Mouse (Mus musculus) ES-Bruce4 (cell line): ENCODE data around the gene Kcnk4. TPM values are rescaled to one million over a fixed set of nuclear protein-coding genes. Genes with fewer than 3 reads are reported as not detected.

ENCODE experiments used
- H3K27ac ChIP-seq: 2 replicates; pipeline ENCODE4 v1.5.1; 2012; ENCODE audit warnings: low read length, inconsistent platforms; ENCODE audit not compliant: insufficient read depth
- H3K27me3 ChIP-seq: 2 replicates; pipeline ENCODE4 v1.6.1; 2012; ENCODE audit warnings: mild to moderate bottlenecking, low read length, inconsistent platforms; ENCODE audit not compliant: control insufficient read depth, poor library complexity, insufficient read depth, severe bottlenecking
- H3K36me3 ChIP-seq: 2 replicates; pipeline ENCODE4 v1.6.1; 2012; ENCODE audit warnings: inconsistent platforms, mild to moderate bottlenecking, low read length, moderate library complexity; ENCODE audit not compliant: control insufficient read depth, poor library complexity, insufficient read depth, severe bottlenecking
- H3K4me1 ChIP-seq: one replicate; pipeline ENCODE4 v1.8.1; 2011; ENCODE audit warnings: low read length; ENCODE audit not compliant: control insufficient read depth, insufficient read depth
- H3K4me3 ChIP-seq: 2 replicates; pipeline ENCODE4 v1.5.1; 2011; ENCODE audit warnings: low read depth, mild to moderate bottlenecking, low read length
- H3K9ac ChIP-seq: 2 replicates; pipeline ENCODE4 v1.6.1; 2012; ENCODE audit warnings: low read depth, mild to moderate bottlenecking, inconsistent platforms; ENCODE audit not compliant: poor library complexity, severe bottlenecking
- H3K9me3 ChIP-seq: replicated peaks from 2 replicates; pipeline ENCODE4 v1.6.1; 2012; ENCODE audit warnings: mild to moderate bottlenecking, low read length, inconsistent platforms; ENCODE audit not compliant: control insufficient read depth, poor library complexity, insufficient read depth, severe bottlenecking
- CTCF ChIP-seq: IDR thresholded peaks from one replicate; pipeline ENCODE4 v1.8.1; 2011; ENCODE audit warnings: low read depth, low read length
- EP300 ChIP-seq: IDR thresholded peaks from 2 replicates; pipeline ENCODE4 v1.6.1; 2011; ENCODE audit warnings: low read depth, low read length; ENCODE audit not compliant: insufficient read depth
- POLR2A ChIP-seq: IDR thresholded peaks from one replicate; pipeline ENCODE4 v1.8.1; 2011; ENCODE audit warnings: low read length; ENCODE audit not compliant: insufficient read depth
- polyA plus RNA-seq: library from polyadenylated mRNA; stranded (reverse); fragments of >200 nt; gene quantifications from 2 replicates; pipeline ENCODE4 v1.2.4, GENCODE M21; 2011; ENCODE audit warnings: low read depth; ENCODE audit not compliant: missing spikeins, insufficient read depth, insufficient read length

Kcnk4 gene
- polyA plus RNA-seq, 1 experiment, result not detected

GRCm38 (mm10) chr19:6932018-6932417, 2.3 kb downstream of the Kcnk4 start:
- no peak overlapping the region for H3K9ac ChIP-seq
- H3K36me3 ChIP-seq, result no peaks in the 10 kb centered on the region
- no peak overlapping the region for H3K4me3 ChIP-seq
- H3K27me3 ChIP-seq, result no peaks in the 10 kb centered on the region
- H3K4me1 ChIP-seq, result peaks cover 2% of the 10 kb centered on the region
- H3K9me3 ChIP-seq, result no peaks in the 10 kb centered on the region
- H3K27ac ChIP-seq, result no peak overlapping the region
- TF ChIP-seq POLR2A, result no peak
- no peak for TF ChIP-seq CTCF
- no peak for TF ChIP-seq EP300

- peaks cover 2% of the 10 kb centered on the region for H3K4me1 ChIP-seq
- no peaks in the 10 kb centered on the region for H3K9me3 ChIP-seq
- H3K4me3 ChIP-seq, result no peak overlapping the region
- H3K27ac ChIP-seq, result no peak overlapping the region
- no peaks in the 10 kb centered on the region for H3K36me3 ChIP-seq
- no peak overlapping the region for H3K9ac ChIP-seq
- TF ChIP-seq EP300 (no peak), POLR2A (no peak), CTCF (no peak)
- H3K27me3 ChIP-seq, result no peaks in the 10 kb centered on the region
Observed at GRCm38 (mm10) chr19:6931002-6931401, 3.3 kb downstream of the Kcnk4 start.

- H3K9ac ChIP-seq, result no peak overlapping the region
- no peak overlapping the region for H3K4me3 ChIP-seq
- H3K9me3 ChIP-seq, result no peaks in the 10 kb centered on the region
- TF ChIP-seq POLR2A (no peak), CTCF (no peak), EP300 (no peak)
- H3K36me3 ChIP-seq, result no peaks in the 10 kb centered on the region
- no peaks in the 10 kb centered on the region for H3K27me3 ChIP-seq
- peaks cover 2% of the 10 kb centered on the region for H3K4me1 ChIP-seq
- H3K27ac ChIP-seq, result no peak overlapping the region
Observed at GRCm38 (mm10) chr19:6928080-6928479, 6.2 kb downstream of the Kcnk4 start.

- Histone ChIP-seq H3K27me3 (no peaks in the 10 kb centered on the region), H3K27ac (no peak overlapping the region), H3K4me3 (no peak overlapping the region), H3K9me3 (no peaks in the 10 kb centered on the region), H3K9ac (no peak overlapping the region), H3K4me1 (peaks cover 4% of the 10 kb centered on the region), H3K36me3 (no peaks in the 10 kb centered on the region)
- no peak for TF ChIP-seq CTCF
- no peak for TF ChIP-seq EP300
- TF ChIP-seq POLR2A, result no peak
Observed at GRCm38 (mm10) chr19:6926559-6927255, 7.6 kb downstream of the Kcnk4 start.

- TF ChIP-seq POLR2A, result no peak
- TF ChIP-seq CTCF, result no peak
- TF ChIP-seq EP300, result no peak
- Histone ChIP-seq H3K9me3 (no peaks in the 10 kb centered on the region), H3K9ac (peak overlapping the region; percentile 35), H3K4me1 (peaks cover 2% of the 10 kb centered on the region), H3K27me3 (no peaks in the 10 kb centered on the region), H3K36me3 (no peaks in the 10 kb centered on the region), H3K27ac (no peak overlapping the region), H3K4me3 (peak overlapping the region; percentile 49)
Observed at GRCm38 (mm10) chr19:6925611-6926329, 8.5 kb downstream of the Kcnk4 start.

GRCm38 (mm10) chr19:6925307-6925573, 9.1 kb downstream of the Kcnk4 start, which contains the start of gene Catsperz:
Catsperz (minus strand) TSS chr19:6925380.
- Histone ChIP-seq H3K9ac (peak within 1 kb of the TSS; percentile 35), H3K4me3 (peak within 1 kb of the TSS; percentile 49), H3K27ac (no peak within 1 kb of the TSS), H3K27me3 (no peaks in the 10 kb centered on the region), H3K9me3 (no peaks in the 10 kb centered on the region), H3K36me3 (no peaks in the 10 kb centered on the region), H3K4me1 (peaks cover 2% of the 10 kb centered on the region)
- TF ChIP-seq EP300 (no peak), CTCF (no peak), POLR2A (no peak)
